Mouse (Mus musculus): ENCODE data around the gene Phf21b. TPM values are rescaled to one million over a fixed set of nuclear protein-coding genes. Genes with fewer than 3 reads are reported as not detected.
"Not testable (repeated sequence)": the region's sequence is repeated elsewhere in the genome, so short reads cannot be mapped to it uniquely, and the experiment has no call there.

The Phf21b gene
- 2.6 and 3.3 TPM in 2 replicates for polyA plus RNA-seq (2015; fragmentation: Nextera tagmentation; extraction: Ambion mirVana)

DNA sequence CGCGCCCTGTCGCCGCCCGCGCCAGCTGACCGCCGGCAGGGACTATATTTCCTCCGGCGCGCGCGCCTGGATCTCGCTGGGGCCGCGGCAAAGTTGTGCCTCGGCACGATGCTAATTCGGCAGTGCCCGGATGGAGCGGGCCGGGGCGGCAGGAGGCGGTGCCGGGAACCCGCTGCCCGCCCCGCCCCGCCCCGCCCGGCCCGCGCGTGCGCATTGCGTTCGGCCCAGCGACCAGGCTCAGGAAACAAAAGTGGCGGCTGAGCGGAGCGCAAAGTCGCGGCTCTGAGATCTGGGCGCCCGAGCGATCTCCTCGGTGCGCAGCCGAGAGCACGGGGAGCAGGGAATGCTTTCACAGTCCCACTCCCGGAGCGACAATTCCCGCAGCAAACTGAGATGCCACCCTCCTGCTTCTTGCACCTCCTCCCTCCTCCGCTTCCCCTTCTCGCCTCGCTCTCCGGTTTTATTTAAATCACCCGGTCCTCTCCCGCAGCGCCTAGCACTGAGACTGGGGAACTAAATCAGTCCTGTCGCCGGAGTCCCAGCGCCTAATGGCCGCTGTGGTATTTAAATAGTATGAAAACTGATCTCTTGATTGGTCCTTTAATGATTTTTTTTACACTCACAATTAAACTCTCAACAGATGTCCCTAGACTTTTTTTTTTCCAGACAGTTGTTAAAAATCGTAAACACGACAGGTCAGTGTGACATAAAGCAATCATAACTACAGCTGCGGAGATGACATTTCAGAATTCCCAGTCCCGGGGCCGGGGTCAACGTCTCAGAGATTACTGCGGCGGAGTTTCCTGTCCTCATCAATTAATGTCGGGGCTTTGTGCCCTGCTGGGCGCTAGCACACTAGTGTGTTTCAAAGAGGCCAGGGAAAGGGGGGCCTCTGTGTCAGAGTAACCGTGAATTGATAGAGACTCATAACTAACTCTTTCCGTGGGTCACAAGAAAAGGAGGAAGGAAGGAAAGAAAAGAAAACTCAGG lies at the start of gene Phf21b:
Phf21b (minus strand) TSS at position 44 of the 990 bp plus-strand sequence.
- WGBS: under 1% methylated on average over 74 of the region's 76 CpGs
- H3K4me2 ChIP-seq: peak within 1 kb of the TSS; percentile 96

DNA sequence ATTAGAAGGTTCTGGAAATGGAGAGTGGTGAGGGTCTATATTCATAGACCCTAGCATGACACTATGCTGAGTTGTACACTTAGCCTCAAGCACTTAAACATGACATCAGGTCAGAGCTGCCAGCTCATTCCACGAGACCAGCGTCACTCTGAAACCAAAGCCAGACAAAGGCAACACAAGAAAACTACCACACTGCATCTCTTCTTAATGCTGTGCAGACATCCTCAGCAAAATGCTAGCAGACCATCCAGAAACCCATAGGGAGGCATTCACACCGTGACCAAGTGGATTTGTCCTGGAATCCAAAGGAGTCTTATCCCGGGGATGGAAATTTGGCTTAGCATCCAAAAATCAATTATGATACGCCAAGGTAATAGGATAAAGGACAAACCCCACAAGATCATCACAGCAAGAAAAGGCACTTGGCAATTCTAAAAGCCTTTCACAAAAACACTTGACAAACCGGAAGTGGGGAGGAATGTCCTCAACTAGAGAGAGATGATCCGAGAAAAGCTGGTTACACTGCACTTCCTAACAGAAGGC lies 48.1 kb upstream of the Phf21b start:
- Histone ChIP-seq H3K27me3 (replicated peaks) (no peaks in the 10 kb centered on the region), H3K9me3 (replicated peaks) (no peaks in the 10 kb centered on the region), H3K4me3 (replicated peaks) (no peak overlapping the region), H3K9ac (replicated peaks) (no peak overlapping the region), H3K4me2 (no peak overlapping the region), H3K36me3 (no peaks in the 10 kb centered on the region), H3K27ac (replicated peaks) (no peak overlapping the region), H3K4me1 (peaks cover 3% of the 10 kb centered on the region)
- WGBS: 73% methylated on average over 7 of the region's 7 CpGs
- ATAC-seq (ENCODE audit: low FRiP score): no peak

More for the DNA sequence above, at the start of gene Phf21b:
- H3K9ac ChIP-seq (replicated peaks): peak within 1 kb of the TSS; percentile 74
- peak within 1 kb of the TSS; percentile 81 for H3K4me3 ChIP-seq (replicated peaks)
- no peaks in the 10 kb centered on the region for H3K36me3 ChIP-seq
- H3K4me1 ChIP-seq: peaks cover 39% of the 10 kb centered on the region
- H3K27ac ChIP-seq (replicated peaks): peak within 1 kb of the TSS; percentile 97
- H3K9me3 ChIP-seq (replicated peaks): no peaks in the 10 kb centered on the region
- peak; percentile 66 for ATAC-seq (ENCODE audit: low FRiP score)
- H3K27me3 ChIP-seq (replicated peaks): no peaks in the 10 kb centered on the region

DNA sequence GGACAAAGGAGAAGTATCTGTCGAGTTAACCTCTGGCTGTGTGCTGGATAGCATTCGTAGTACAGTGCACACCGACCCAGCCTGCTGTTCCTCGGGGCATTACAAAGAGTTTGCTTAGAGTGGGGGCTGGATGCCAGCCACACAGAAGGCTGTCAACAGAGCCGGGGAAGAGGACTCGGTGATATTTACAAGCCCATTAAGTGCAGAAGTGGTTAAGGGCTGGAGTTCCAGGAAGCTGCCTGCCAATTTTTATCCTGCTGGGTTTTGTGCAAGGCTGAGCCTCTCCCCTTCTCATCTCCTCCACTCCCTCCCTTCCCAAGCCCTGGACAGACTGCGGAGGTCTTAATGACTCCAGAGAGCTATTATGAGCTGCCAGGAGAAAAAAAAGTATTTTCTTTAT lies 42.2 kb upstream of the Phf21b start:
- WGBS: 9% methylated on average over 7 of the region's 7 CpGs
- H3K4me1 ChIP-seq: peaks cover 18% of the 10 kb centered on the region
- peak overlapping the region; percentile 80 for H3K27ac ChIP-seq (replicated peaks)
- H3K9ac ChIP-seq (replicated peaks): no peak overlapping the region; the same call in 1 of the 2 replicates
- H3K9me3 ChIP-seq (replicated peaks): no peaks in the 10 kb centered on the region
- peak overlapping the region; percentile 42 for H3K4me2 ChIP-seq
- no peak overlapping the region for H3K4me3 ChIP-seq (replicated peaks)
- ATAC-seq (ENCODE audit: low FRiP score): peak; percentile 87
- H3K27me3 ChIP-seq (replicated peaks): no peaks in the 10 kb centered on the region
- H3K36me3 ChIP-seq: no peaks in the 10 kb centered on the region

DNA sequence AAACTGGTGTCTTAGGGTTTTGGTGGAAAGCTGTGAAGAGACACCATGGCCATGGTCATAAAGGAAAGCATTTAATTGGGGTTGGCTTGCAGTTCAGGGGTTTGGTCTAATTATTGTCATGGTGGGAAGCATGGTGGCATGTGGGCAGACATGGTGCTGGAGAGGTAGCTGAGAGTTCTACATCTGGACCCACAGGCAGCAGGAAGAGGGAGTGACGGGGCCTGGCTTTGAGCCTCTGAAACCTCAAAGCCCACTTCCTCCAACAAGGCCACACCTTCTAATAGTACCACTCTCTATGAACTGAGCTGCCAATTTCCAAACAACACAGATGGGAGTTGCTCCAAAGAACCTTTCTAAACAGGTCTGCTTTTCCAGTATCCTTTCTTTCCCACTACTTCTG lies 40.8 kb upstream of the Phf21b start:
- ATAC-seq (ENCODE audit: low FRiP score): no peak
- 83% methylated on average over 1 of the region's 1 CpGs for WGBS
- Histone ChIP-seq H3K9me3 (replicated peaks) (no peaks in the 10 kb centered on the region), H3K4me3 (replicated peaks) (no peak overlapping the region), H3K4me2 (no peak overlapping the region), H3K27ac (replicated peaks) (no peak overlapping the region), H3K36me3 (no peaks in the 10 kb centered on the region), H3K27me3 (replicated peaks) (no peaks in the 10 kb centered on the region), H3K4me1 (peaks cover 16% of the 10 kb centered on the region), H3K9ac (replicated peaks) (no peak overlapping the region)

DNA sequence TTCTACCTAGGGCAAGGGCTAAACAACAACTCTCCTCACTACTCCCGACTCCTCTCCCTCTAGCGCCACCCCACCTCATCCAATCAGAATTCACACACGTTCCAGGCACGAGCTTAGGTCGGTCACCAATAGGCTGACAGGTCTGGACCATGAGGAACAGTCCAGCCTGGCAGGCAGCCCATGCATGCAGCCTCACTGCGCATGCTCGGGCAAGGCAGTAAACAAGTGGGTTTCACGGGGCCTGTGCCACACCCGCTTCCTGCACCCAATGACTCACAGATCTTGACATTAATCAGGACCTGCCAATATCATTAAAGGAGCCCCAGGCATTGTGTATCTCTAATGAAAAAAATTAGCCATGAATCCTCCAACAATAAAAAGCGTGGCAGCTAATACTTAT lies 40.4 kb upstream of the Phf21b start:
- H3K27me3 ChIP-seq (replicated peaks); ATAC-seq (ENCODE audit: low FRiP score); H3K4me2 ChIP-seq; H3K4me3 ChIP-seq (replicated peaks); H3K9ac ChIP-seq (replicated peaks); H3K27ac ChIP-seq (replicated peaks); H3K36me3 ChIP-seq; H3K9me3 ChIP-seq (replicated peaks): not testable (repeated sequence)
- H3K4me1 ChIP-seq: peaks cover 16% of the 10 kb centered on the region
- WGBS: 70% methylated on average over 10 of the region's 10 CpGs

DNA sequence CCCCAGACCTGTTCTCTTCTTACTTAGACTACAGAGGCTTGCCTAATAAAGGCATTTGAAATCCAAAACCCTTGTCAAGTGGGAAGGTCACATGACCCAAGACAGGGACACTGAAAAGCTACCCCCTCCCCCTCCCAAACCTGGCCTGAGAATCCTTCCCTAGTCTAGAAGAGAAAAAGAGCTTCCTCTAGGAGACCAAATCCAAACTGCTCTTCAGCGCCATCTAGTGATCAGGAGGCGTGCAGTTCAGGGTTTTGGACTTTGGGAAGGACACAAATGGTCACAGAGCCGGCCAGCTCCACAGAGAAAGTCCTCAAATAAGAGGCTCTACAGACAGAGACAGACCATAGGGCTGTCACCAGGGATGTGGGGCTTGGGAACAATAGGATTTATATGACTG lies 35.8 kb upstream of the Phf21b start:
- Histone ChIP-seq H3K4me3 (replicated peaks) (no peak overlapping the region), H3K9ac (replicated peaks) (no peak overlapping the region), H3K27ac (replicated peaks) (no peak overlapping the region), H3K4me2 (no peak overlapping the region), H3K27me3 (replicated peaks) (no peaks in the 10 kb centered on the region), H3K4me1 (peaks cover 5% of the 10 kb centered on the region; the same call in 1 of the 2 replicates), H3K36me3 (no peaks in the 10 kb centered on the region), H3K9me3 (replicated peaks) (no peaks in the 10 kb centered on the region)
- peak; percentile 38; the same call in 1 of the 2 replicates for ATAC-seq (ENCODE audit: low FRiP score)
- 1% methylated on average over 3 of the region's 3 CpGs for WGBS

DNA sequence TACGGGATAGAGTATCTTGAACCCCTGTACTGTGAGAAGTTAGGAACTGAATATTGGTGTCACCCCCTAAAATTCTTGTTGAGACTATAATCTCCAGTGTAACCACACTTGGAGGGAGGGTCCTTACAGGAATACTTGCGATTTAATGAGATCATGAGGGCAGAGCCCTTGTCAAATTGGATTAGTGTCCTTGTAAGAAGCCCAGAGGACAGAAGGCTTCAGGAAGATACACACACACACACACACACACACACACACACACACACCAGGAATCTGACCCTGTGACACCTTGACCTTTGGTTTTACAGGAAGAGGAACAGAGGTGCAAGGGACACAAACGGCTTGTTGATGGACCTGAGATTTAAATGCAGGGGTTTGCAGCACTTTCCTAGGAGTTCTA lies 35.4 kb upstream of the Phf21b start:
- Histone ChIP-seq H3K27me3 (replicated peaks) (no peaks in the 10 kb centered on the region), H3K27ac (replicated peaks) (no peak overlapping the region), H3K4me3 (replicated peaks) (no peak overlapping the region), H3K4me1 (peaks cover 5% of the 10 kb centered on the region; the same call in 1 of the 2 replicates), H3K36me3 (no peaks in the 10 kb centered on the region), H3K9ac (replicated peaks) (no peak overlapping the region), H3K9me3 (replicated peaks) (no peaks in the 10 kb centered on the region), H3K4me2 (no peak overlapping the region)
- no peak for ATAC-seq (ENCODE audit: low FRiP score)
- 57% methylated on average over 3 of the region's 3 CpGs for WGBS

DNA sequence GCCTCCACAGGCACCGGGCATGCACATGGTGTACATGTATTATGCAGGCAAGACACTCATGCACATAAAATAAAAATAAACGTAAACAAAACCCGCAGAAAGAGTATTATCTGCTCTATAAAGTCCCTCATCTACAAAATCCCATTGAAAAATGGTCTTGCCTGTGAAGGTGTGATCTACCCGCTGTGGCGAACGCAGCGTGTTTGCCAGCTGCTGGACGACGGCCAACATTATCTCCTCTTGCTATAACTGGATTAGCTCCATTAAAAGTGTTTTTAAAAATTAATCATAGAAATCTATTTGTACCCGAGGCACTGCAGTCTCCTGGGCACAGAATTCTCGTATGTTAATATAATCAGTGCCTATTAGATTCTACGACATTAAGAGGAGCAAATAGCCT lies 32.2 kb upstream of the Phf21b start:
- Histone ChIP-seq H3K36me3 (no peaks in the 10 kb centered on the region), H3K27me3 (replicated peaks) (no peaks in the 10 kb centered on the region), H3K4me2 (no peak overlapping the region), H3K4me1 (peaks cover 5% of the 10 kb centered on the region; the same call in 1 of the 2 replicates), H3K4me3 (replicated peaks) (no peak overlapping the region), H3K9ac (replicated peaks) (no peak overlapping the region), H3K9me3 (replicated peaks) (no peaks in the 10 kb centered on the region), H3K27ac (replicated peaks) (no peak overlapping the region)
- WGBS: 45% methylated on average over 12 of the region's 12 CpGs
- no peak for ATAC-seq (ENCODE audit: low FRiP score)

DNA sequence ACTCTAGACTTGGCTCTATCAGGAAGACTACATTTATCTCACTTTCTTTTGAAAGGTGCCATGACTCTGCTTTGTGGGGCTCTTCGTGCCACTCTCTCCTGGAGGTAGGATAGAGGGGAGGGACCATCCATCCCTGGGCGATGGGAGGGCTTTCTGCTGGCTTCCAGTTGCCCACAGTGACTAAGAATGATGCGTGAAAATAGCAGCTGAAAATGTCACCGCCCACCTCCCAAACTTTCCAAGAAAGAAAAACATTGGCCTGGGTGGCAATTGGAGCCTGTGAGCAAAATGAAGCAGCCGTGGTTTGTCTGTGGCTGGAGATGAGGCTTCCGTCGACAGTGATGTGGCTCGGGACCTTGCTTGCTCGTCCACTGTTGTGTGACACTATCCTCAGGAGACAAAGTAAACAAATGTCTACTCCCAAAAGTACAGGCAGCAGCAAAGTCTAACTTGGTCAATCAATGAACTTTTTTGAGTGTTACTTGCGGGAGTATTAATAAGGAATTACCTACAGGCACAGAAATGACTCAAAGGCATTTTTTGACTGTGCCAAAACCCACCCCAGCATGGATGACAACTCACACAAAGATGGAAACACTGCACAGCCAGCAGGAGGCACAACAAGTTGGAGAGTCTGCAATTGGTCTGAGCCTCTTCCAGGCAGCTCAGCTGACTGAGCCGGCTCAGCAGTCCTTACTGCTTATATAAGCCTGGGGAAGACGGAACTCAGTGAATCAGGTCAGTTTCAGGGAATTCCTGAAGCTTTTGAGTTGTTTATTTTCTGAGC lies 21.4 kb upstream of the Phf21b start:
- Histone ChIP-seq H3K9me3 (replicated peaks) (no peaks in the 10 kb centered on the region), H3K36me3 (no peaks in the 10 kb centered on the region), H3K27ac (replicated peaks) (no peak overlapping the region), H3K27me3 (replicated peaks) (no peaks in the 10 kb centered on the region), H3K9ac (replicated peaks) (no peak overlapping the region), H3K4me1 (no peaks in the 10 kb centered on the region), H3K4me2 (no peak overlapping the region), H3K4me3 (replicated peaks) (no peak overlapping the region)
- WGBS: 86% methylated on average over 12 of the region's 12 CpGs
- no peak for ATAC-seq (ENCODE audit: low FRiP score)

DNA sequence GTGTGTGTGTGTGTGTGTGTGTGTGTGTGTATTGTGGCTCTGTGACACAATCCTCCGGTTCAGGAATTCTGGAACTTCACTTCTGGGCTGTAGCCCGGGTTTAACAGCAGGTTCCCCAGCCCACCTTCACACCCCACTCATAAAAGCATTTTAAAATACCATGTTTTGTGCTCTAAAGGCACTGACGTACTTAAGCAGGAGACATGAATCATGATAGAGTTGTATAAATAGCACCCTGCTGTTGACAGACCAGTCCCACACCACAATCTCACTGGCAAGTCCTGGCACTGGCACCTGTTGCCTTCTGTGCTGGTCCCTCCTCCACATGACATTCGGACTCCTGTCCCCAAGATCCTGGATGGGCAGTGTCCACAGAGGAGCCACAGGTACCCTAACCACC lies 18.0 kb upstream of the Phf21b start:
- no peak for ATAC-seq (ENCODE audit: low FRiP score)
- no peak overlapping the region for H3K4me3 ChIP-seq (replicated peaks)
- no peak overlapping the region for H3K4me2 ChIP-seq
- H3K9me3 ChIP-seq (replicated peaks): no peaks in the 10 kb centered on the region
- no peak overlapping the region for H3K9ac ChIP-seq (replicated peaks)
- no peaks in the 10 kb centered on the region for H3K36me3 ChIP-seq
- H3K27me3 ChIP-seq (replicated peaks): no peaks in the 10 kb centered on the region
- 80% methylated on average over 4 of the region's 4 CpGs for WGBS
- H3K27ac ChIP-seq (replicated peaks): no peak overlapping the region
- no peaks in the 10 kb centered on the region for H3K4me1 ChIP-seq

DNA sequence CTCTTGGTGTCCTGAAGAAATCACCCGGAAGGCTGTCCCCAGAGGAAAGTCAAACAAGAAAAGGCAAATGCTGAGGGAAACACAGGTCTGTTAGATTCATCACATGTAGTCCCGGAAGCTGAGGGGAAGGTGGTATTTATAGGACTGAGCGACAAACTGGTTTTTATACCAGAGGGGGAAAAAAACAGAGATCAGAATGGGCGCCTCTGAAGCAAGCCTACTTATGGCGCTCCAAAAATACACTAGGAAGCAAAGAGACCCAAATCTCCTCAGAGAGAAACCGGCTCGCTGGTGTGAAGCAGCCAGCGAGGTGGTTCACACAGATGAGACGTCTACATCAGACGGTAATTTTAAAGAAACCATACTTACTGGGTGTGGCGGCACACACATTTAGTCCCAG lies 17.2 kb upstream of the Phf21b start:
- Histone ChIP-seq H3K27ac (replicated peaks) (no peak overlapping the region), H3K36me3 (no peaks in the 10 kb centered on the region), H3K4me2 (no peak overlapping the region), H3K4me3 (replicated peaks) (no peak overlapping the region), H3K4me1 (no peaks in the 10 kb centered on the region), H3K27me3 (replicated peaks) (no peaks in the 10 kb centered on the region), H3K9ac (replicated peaks) (no peak overlapping the region), H3K9me3 (replicated peaks) (no peaks in the 10 kb centered on the region)
- 87% methylated on average over 11 of the region's 11 CpGs for WGBS
- ATAC-seq (ENCODE audit: low FRiP score): no peak

All from neural tube, embryonic 15.5 days (tissue).